Mouse (Mus musculus) c-Kit-positive CD71-positive TER-119-negative erythroid progenitor cells, embryonic 14.5 days (primary cell): ENCODE measurements at regions not wholly inside any gene's neighbourhood (a gene's known extent, or its start where the extent isn't known, plus 50 kb on each side); places are given as distances from the start of the nearest gene placed in this dataset.

Experiments used
- DNase-seq: peaks from one replicate; pipeline ENCODE4 v3.0.0-alpha.2; 2013; ENCODE audit warnings: low read depth

- no peak for DNase-seq
Measured at GRCm38 (mm10) chr2:57772315-57772714, 225.4 kb upstream of the Galnt5 start.

- DNase-seq = no peak
Measured at GRCm38 (mm10) chr2:57776154-57776553, 221.5 kb upstream of the Galnt5 start.

GRCm38 (mm10) chr2:57780836-57781235, 216.8 kb upstream of the Galnt5 start:
- DNase-seq = no peak

- DNase-seq = no peak
Measured at GRCm38 (mm10) chr2:57793519-57794296, 204.0 kb upstream of the Galnt5 start.

GRCm38 (mm10) chr2:57799279-57799678, 198.4 kb upstream of the Galnt5 start:
- DNase-seq = no peak

GRCm38 (mm10) chr2:57807911-57808310, 189.8 kb upstream of the Galnt5 start:
- DNase-seq = no peak

GRCm38 (mm10) chr2:57812996-57813395, 184.7 kb upstream of the Galnt5 start:
- no peak for DNase-seq

- DNase-seq = no peak
Measured at GRCm38 (mm10) chr2:57820343-57820742, 177.3 kb upstream of the Galnt5 start.

- DNase-seq = no peak
Measured at GRCm38 (mm10) chr2:57820923-57821322, 176.8 kb upstream of the Galnt5 start.

- DNase-seq = no peak
Measured at GRCm38 (mm10) chr2:57828284-57828683, 169.4 kb upstream of the Galnt5 start.

- peak; percentile 3 for DNase-seq
Measured at GRCm38 (mm10) chr2:57832565-57833355, 164.9 kb upstream of the Galnt5 start.

GRCm38 (mm10) chr2:57845135-57845534, 152.5 kb upstream of the Galnt5 start:
- DNase-seq = no peak

GRCm38 (mm10) chr2:57847707-57848106, 150.0 kb upstream of the Galnt5 start:
- DNase-seq = no peak

- DNase-seq = no peak
Measured at GRCm38 (mm10) chr2:57849338-57850057, 148.2 kb upstream of the Galnt5 start.

GRCm38 (mm10) chr2:57850058-57850400, 147.7 kb upstream of the Galnt5 start:
- DNase-seq = no peak

- no peak for DNase-seq
Measured at GRCm38 (mm10) chr2:57856524-57857107, 141.1 kb upstream of the Galnt5 start.

- no peak for DNase-seq
Measured at GRCm38 (mm10) chr2:57865289-57865688, 132.4 kb upstream of the Galnt5 start.

- no peak for DNase-seq
Measured at GRCm38 (mm10) chr2:57868046-57868445, 129.6 kb upstream of the Galnt5 start.

GRCm38 (mm10) chr2:57900168-57900567, 97.5 kb upstream of the Galnt5 start:
- no peak for DNase-seq

- no peak for DNase-seq
Measured at GRCm38 (mm10) chr2:57900580-57901247, 97.0 kb upstream of the Galnt5 start.

- DNase-seq = no peak
Measured at GRCm38 (mm10) chr2:57905184-57905583, 92.5 kb upstream of the Galnt5 start.

- DNase-seq = no peak
Measured at GRCm38 (mm10) chr2:57906939-57907338, 90.7 kb upstream of the Galnt5 start.
